Mouse (Mus musculus): ENCODE data around the gene Slc7a8. TPM values are rescaled to one million over a fixed set of nuclear protein-coding genes. Genes with fewer than 3 reads are reported as not detected.

The Slc7a8 gene
- under 1 TPM in 2 of 3 experiments, not detected in 1; 0.20 to 0.29 TPM for polyA plus RNA-seq (2017; shearing (Covaris generic))

- peak; percentile 48 for ATAC-seq
These were observed at the start of gene Slc7a8 for GRCm38 (mm10) chr14:54781610-54782365. Slc7a8 (minus strand) TSS chr14:54781946.

GRCm38 (mm10) chr14:54823716-54824115 is 42.0 kb upstream of the Slc7a8 start:
- ATAC-seq: no peak

DNA sequence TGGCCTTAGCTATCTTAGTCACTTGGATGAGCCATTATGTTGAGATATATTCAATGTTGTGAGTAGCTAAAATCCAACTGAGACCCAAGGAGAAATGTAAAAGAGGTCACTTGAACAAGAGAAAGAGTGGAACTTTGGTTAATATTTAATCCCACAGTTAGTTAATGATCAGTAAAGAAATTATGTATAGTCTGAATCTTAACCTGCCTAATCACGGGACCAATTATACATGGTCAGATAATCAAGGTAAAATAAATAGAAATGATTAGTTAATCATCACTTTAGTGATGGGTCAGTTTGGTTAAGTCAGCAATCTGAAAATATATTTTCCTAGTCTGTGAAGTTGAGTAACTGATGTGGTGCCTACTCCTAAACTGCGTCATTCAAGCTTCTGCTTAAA is 40.6 kb upstream of the Slc7a8 start:
- ATAC-seq: no peak

GRCm38 (mm10) chr14:54817791-54818190 is 36.0 kb upstream of the Slc7a8 start:
- ATAC-seq: no peak

- no peak for ATAC-seq
These were observed 34.0 kb upstream of the Slc7a8 start for GRCm38 (mm10) chr14:54815737-54816136.

DNA sequence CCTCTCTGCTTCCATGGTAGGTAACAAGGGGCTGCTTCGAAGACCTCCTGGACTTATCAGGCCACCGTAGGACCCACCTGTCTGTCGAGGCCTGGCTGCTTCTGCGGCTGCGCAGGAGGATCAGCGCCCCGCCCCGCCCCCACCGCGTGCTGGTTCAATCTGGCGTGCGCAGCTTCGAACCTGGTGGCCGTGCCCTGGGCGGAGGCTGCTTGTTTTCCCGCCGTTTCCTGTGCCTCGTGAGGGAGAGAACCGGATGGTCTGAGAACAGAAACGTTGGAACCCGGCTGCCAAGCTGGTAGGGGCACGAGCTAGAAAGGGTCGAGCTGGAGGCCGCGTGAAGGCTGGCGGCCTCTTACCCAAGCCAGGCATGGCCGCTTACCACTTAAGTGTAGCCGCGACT is 32.2 kb upstream of the Slc7a8 start, which contains the start of gene Rnf212b:
Gene Rnf212b, plus strand, starts transcription at position 151 of the 400 bp plus-strand sequence.
- ATAC-seq: no peak

DNA sequence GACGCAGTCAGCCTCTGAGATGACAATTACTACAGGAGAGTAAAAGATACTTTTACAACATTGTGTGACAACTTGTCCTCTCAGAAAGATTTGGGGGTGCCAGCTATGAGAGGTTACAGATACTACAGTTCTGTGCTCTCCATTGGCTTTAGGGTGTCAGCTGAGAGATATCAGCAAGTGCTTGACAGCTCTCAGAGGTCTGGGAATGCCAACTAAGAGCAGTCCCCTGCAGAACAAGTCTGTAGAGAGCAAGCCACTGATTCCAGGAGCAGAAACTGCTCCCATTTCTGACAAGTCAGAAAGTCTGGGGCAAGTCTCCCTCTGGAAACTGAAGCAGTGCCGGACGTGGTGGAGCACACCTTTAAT is 27.9 kb upstream of the Slc7a8 start:
- no peak for ATAC-seq

GRCm38 (mm10) chr14:54808718-54809667 is 27.2 kb upstream of the Slc7a8 start:
- no peak for ATAC-seq

DNA sequence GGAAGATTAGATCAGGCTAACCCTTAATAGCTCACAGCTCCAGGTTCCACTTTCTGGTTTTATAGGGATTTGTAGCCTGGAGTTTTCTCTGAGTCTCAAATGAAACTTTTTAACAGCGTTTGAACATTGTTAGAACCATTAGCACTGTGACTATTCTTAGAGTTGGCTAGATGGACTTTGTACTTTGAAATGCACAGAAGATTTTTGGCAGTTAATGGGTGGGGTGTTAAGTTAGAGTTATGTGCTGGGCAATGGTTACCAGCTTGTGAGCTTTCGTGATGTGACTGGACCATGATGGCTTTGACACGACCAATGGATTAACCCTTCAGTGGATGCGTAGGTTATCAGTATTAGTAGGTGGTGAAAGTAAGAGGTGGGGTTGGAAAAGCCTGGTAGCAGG is 24.4 kb upstream of the Slc7a8 start:
- no peak for ATAC-seq

DNA sequence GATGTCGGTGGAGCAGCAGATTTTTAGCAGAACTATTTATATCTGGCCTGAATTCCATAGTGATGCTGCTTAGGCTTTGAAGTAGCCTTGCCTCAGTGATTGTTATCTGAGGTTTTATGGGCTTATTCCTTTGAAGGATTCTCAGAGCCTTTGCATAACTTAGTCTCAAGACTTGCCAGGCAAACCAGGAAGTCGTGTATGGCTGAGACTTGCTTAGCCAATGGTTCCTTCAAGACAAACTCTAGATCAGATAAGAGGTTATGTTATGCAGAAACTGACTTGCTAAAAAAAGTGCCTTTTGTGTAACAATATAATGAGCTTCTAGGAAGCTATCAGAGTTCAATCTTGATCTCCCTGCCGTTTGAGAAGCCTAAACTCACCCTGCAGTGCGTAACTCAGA is 20.7 kb upstream of the Slc7a8 start:
- no peak for ATAC-seq

GRCm38 (mm10) chr14:54799686-54800085 is 17.9 kb upstream of the Slc7a8 start:
- ATAC-seq: no peak

DNA sequence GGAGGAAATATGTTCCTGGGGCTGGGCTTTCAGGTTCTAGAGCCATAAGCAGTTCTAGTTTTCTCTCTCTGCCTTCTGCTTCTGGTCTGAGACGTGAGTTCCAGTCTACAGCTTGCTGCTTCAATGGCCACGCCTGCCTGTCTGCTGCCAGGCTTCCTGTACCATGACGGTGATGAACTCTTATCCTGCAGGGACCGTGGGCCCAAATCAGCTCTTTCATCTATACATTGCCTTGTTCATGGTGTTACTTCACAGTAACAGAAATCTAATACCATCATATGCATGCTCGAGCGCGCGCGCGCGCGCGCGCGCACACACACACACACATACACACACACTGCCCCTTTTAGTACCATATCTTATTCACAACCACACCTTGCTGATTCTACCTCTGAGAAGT is 15.0 kb upstream of the Slc7a8 start:
- no peak for ATAC-seq

- ATAC-seq: no peak
These were observed 14.2 kb upstream of the Slc7a8 start for GRCm38 (mm10) chr14:54795901-54796300.

GRCm38 (mm10) chr14:54793894-54794830 is 12.4 kb upstream of the Slc7a8 start:
- ATAC-seq: no peak

GRCm38 (mm10) chr14:54793351-54793750 is 11.6 kb upstream of the Slc7a8 start:
- ATAC-seq: no peak

DNA sequence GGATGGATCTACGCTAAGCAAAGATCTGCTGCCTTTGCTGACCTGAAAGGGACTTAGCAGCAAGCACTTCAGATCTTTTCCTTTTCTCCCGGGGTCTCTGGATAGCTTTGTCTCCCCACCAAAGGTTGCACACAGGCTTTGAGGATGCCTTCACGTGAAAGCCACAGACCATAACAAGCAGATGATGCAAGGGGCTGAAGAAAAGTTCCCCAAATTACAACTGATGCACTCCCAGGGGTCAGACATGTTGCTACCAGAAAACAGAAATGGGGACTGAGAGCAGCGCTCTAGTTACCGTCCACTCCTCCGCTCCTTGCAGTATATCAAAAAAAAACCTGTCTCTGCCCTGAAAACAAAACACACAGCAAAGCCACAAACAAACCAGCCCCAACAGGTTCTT is 10.4 kb upstream of the Slc7a8 start:
- ATAC-seq: no peak

- no peak for ATAC-seq
These were observed 6.5 kb upstream of the Slc7a8 start for GRCm38 (mm10) chr14:54788231-54788630.

GRCm38 (mm10) chr14:54787226-54787625 is 5.5 kb upstream of the Slc7a8 start:
- ATAC-seq: no peak

DNA sequence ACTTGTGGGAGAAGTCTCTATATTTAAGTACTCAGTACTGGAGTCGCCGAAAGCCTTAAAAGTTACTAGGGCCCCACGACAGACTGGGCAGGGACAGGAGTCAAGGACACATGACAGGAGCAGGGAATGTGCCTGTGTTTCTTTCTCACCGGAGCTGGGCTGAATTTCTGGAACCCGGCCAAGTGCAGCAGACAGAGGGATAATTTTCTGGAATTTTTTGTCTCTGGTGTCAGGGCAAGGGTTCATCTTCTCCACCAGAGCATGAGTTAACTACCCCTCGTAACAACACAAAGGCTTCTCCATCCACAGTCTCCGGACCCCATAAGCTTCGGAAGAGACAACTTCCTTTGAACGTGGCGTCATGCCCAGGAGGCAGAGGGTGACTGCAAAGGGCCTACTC is 4.7 kb upstream of the Slc7a8 start:
- no peak for ATAC-seq

DNA sequence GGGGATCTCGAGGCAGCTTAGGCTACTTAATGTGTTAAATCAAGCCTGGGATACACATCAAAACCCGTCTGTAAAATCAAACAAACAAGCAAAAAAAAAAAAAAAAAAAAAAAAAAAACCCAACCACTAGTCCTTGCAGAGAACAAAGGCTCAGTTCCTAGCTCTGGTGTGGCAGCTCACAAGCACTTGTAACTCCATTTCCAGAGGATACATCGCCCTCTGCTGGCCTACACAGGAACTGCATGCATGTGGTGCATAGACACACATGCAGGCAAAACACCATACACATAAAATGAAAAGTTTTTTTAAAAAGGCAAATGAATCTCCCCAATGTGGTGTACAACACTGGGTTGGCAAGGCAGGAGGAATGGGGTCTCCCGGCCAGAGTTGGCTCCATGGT is 4.2 kb upstream of the Slc7a8 start:
- no peak for ATAC-seq

GRCm38 (mm10) chr14:54782971-54783370 is 1.2 kb upstream of the Slc7a8 start:
- ATAC-seq: no peak

- peak; percentile 10 for ATAC-seq
These were observed 723 bp downstream of the Slc7a8 start for GRCm38 (mm10) chr14:54780836-54781609.
